Mouse (Mus musculus): ENCODE data around the gene Ganc. TPM values are rescaled to one million over a fixed set of nuclear protein-coding genes. Genes with fewer than 3 reads are reported as not detected.
A peak's percentile ranks its signal among the peaks of the same experiment; 100 is the strongest.

The Ganc gene
- polyA plus RNA-seq, 1 experiment from 2014 or later: 6.8 TPM

DNA sequence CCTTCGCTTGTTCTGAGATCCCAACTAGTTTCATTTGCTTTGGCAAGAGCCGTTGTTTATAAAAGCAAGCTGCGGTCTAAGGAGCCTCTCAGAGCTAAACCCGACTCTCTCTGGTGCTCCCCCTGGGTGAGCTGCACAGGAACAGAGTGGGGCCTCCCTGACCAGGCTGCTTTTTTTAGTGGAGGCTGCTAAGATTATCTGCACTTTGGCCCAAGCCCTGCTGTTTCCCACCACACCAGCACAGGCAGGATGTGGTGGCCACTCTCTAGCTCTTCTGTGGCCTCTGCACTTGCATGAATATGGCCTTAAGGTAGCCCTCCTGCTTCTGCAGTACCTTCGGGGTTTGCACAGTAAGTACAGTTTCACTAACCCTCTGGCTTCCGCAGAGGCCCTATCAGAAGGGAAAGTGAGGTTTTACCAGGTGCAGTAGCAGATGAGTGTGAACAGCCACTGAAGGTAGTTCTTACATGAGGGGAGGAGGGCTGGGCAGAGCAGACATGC is 96.3 kb downstream of the Ganc start:
- ATAC-seq: peak; percentile 69
- no peak for TF ChIP-seq EP300 (IDR thresholded peaks at IDR 0.05; ENCODE audit: low read depth)
- TF ChIP-seq CTCF (IDR thresholded peaks at IDR 0.05; ENCODE audit: low read depth): no peak
- WGBS (ENCODE audit: insufficient replicate concordance): 13% methylated on average over 6 of the region's 6 CpGs
- Histone ChIP-seq H3K4me2 (ENCODE audit: low read depth, low read length) (peak overlapping the region; percentile 15; the same call in 1 of the 2 replicates), H3K4me3 (ENCODE audit: low read depth, low read length) (no peak overlapping the region), H3K9ac (replicated peaks) (peak overlapping the region; percentile 48; the same call in 1 of the 2 replicates), H3K4me1 (ENCODE audit: insufficient read depth) (peaks cover 6% of the 10 kb centered on the region), H3K27me3 (ENCODE audit: insufficient read depth, low read length) (no peaks in the 10 kb centered on the region), H3K36me3 (replicated peaks; ENCODE audit: insufficient read depth, low read length) (0 out of 2 replicates have a peak, but pooled peaks cover 3% of the 10 kb centered on the region), H3K9me3 (ENCODE audit: low read length) (no peaks in the 10 kb centered on the region), H3K27ac (ENCODE audit: low read depth) (peak overlapping the region; percentile 44; the same call in 1 of the 2 replicates)
- DNase-seq: peak; percentile 19

- ATAC-seq: no peak
- Histone ChIP-seq H3K27me3 (ENCODE audit: insufficient read depth, low read length) (no peaks in the 10 kb centered on the region), H3K4me2 (ENCODE audit: low read depth, low read length) (no peak overlapping the region), H3K36me3 (replicated peaks; ENCODE audit: insufficient read depth, low read length) (peaks cover 5% of the 10 kb centered on the region; the same call in 1 of the 2 replicates), H3K9ac (replicated peaks) (no peak overlapping the region), H3K9me3 (ENCODE audit: low read length) (no peaks in the 10 kb centered on the region), H3K4me3 (ENCODE audit: low read depth, low read length) (no peak overlapping the region), H3K27ac (ENCODE audit: low read depth) (no peak overlapping the region), H3K4me1 (ENCODE audit: insufficient read depth) (peaks cover 6% of the 10 kb centered on the region)
- WGBS (ENCODE audit: insufficient replicate concordance): 43% methylated on average over 17 of the region's 17 CpGs
- TF ChIP-seq CTCF (IDR thresholded peaks at IDR 0.05; ENCODE audit: low read depth) (no peak), EP300 (IDR thresholded peaks at IDR 0.05; ENCODE audit: low read depth) (no peak)
- no peak for DNase-seq
Measured at GRCm38 (mm10) chr2:120501136-120501918, 97.6 kb downstream of the Ganc start.

- peaks cover 5% of the 10 kb centered on the region; the same call in 1 of the 2 replicates for H3K36me3 ChIP-seq (replicated peaks; ENCODE audit: insufficient read depth, low read length)
- TF ChIP-seq CTCF (IDR thresholded peaks at IDR 0.05; ENCODE audit: low read depth): no peak
- no peak overlapping the region for H3K4me3 ChIP-seq (ENCODE audit: low read depth, low read length)
- H3K9ac ChIP-seq (replicated peaks): no peak overlapping the region
- peaks cover 6% of the 10 kb centered on the region for H3K4me1 ChIP-seq (ENCODE audit: insufficient read depth)
- no peak overlapping the region for H3K4me2 ChIP-seq (ENCODE audit: low read depth, low read length)
- DNase-seq: no peak
- no peak overlapping the region for H3K27ac ChIP-seq (ENCODE audit: low read depth)
- 59% methylated on average over 13 of the region's 13 CpGs for WGBS (ENCODE audit: insufficient replicate concordance)
- no peak for ATAC-seq
- H3K9me3 ChIP-seq (ENCODE audit: low read length): no peaks in the 10 kb centered on the region
- no peaks in the 10 kb centered on the region for H3K27me3 ChIP-seq (ENCODE audit: insufficient read depth, low read length)
Measured at GRCm38 (mm10) chr2:120501931-120502604, 98.4 kb downstream of the Ganc start.

GRCm38 (mm10) chr2:120502605-120502990 is 98.9 kb downstream of the Ganc start:
- 54% methylated on average over 3 of the region's 3 CpGs for WGBS (ENCODE audit: insufficient replicate concordance)
- H3K9ac ChIP-seq (replicated peaks): no peak overlapping the region

GRCm38 (mm10) chr2:120503094-120503493 is 99.4 kb downstream of the Ganc start:
- Histone ChIP-seq H3K9me3 (ENCODE audit: low read length) (no peaks in the 10 kb centered on the region), H3K27ac (ENCODE audit: low read depth) (no peak overlapping the region), H3K9ac (replicated peaks) (no peak overlapping the region), H3K36me3 (replicated peaks; ENCODE audit: insufficient read depth, low read length) (peaks cover 5% of the 10 kb centered on the region; the same call in 1 of the 2 replicates), H3K4me1 (ENCODE audit: insufficient read depth) (peaks cover 6% of the 10 kb centered on the region), H3K27me3 (ENCODE audit: insufficient read depth, low read length) (no peaks in the 10 kb centered on the region), H3K4me3 (ENCODE audit: low read depth, low read length) (no peak overlapping the region), H3K4me2 (ENCODE audit: low read depth, low read length) (no peak overlapping the region)
- 82% methylated on average over 6 of the region's 6 CpGs for WGBS (ENCODE audit: insufficient replicate concordance)
- TF ChIP-seq EP300 (IDR thresholded peaks at IDR 0.05; ENCODE audit: low read depth): no peak
- no peak for TF ChIP-seq CTCF (IDR thresholded peaks at IDR 0.05; ENCODE audit: low read depth)
- ATAC-seq (no peak), DNase-seq (no peak)

More at GRCm38 (mm10) chr2:120502605-120502990, 98.9 kb downstream of the Ganc start:
- Histone ChIP-seq H3K4me2 (ENCODE audit: low read depth, low read length) (no peak overlapping the region), H3K4me3 (ENCODE audit: low read depth, low read length) (no peak overlapping the region), H3K36me3 (replicated peaks; ENCODE audit: insufficient read depth, low read length) (peaks cover 5% of the 10 kb centered on the region; the same call in 1 of the 2 replicates), H3K27me3 (ENCODE audit: insufficient read depth, low read length) (no peaks in the 10 kb centered on the region), H3K4me1 (ENCODE audit: insufficient read depth) (peaks cover 6% of the 10 kb centered on the region), H3K27ac (ENCODE audit: low read depth) (no peak overlapping the region), H3K9me3 (ENCODE audit: low read length) (no peaks in the 10 kb centered on the region)
- no peak for TF ChIP-seq EP300 (IDR thresholded peaks at IDR 0.05; ENCODE audit: low read depth)
- TF ChIP-seq CTCF (IDR thresholded peaks at IDR 0.05; ENCODE audit: low read depth): no peak
- no peak for ATAC-seq
- DNase-seq: peak; percentile 31

GRCm38 (mm10) chr2:120503992-120504391 is 100.3 kb downstream of the Ganc start:
- Histone ChIP-seq H3K4me2 (ENCODE audit: low read depth, low read length) (no peak overlapping the region), H3K9ac (replicated peaks) (no peak overlapping the region), H3K9me3 (ENCODE audit: low read length) (no peaks in the 10 kb centered on the region), H3K36me3 (replicated peaks; ENCODE audit: insufficient read depth, low read length) (peaks cover 6% of the 10 kb centered on the region; the same call in 1 of the 2 replicates), H3K27ac (ENCODE audit: low read depth) (no peak overlapping the region), H3K27me3 (ENCODE audit: insufficient read depth, low read length) (no peaks in the 10 kb centered on the region), H3K4me3 (ENCODE audit: low read depth, low read length) (no peak overlapping the region), H3K4me1 (ENCODE audit: insufficient read depth) (peaks cover 6% of the 10 kb centered on the region)
- 74% methylated on average over 5 of the region's 5 CpGs for WGBS (ENCODE audit: insufficient replicate concordance)
- ATAC-seq (no peak), DNase-seq (no peak)
- TF ChIP-seq EP300 (IDR thresholded peaks at IDR 0.05; ENCODE audit: low read depth): no peak

Other genes with a start within 250 kb of the Ganc start
- gene Ehd4, start 249.3 kb upstream of the Ganc start, polyA plus RNA-seq (2015; fragmentation: Nextera tagmentation; extraction: Ambion mirVana): 20.8 and 29.2 TPM in 2 replicates
- gene Pla2g4e, start 158.6 kb upstream of the Ganc start, polyA plus RNA-seq (2015; fragmentation: Nextera tagmentation; extraction: Ambion mirVana): not detected in 2 replicates
- gene Pla2g4d, start 114.7 kb upstream of the Ganc start, polyA plus RNA-seq (2015; fragmentation: Nextera tagmentation; extraction: Ambion mirVana): not detected in 2 replicates
- gene Pla2g4f, start 89.7 kb upstream of the Ganc start, polyA plus RNA-seq (2015; fragmentation: Nextera tagmentation; extraction: Ambion mirVana): not detected in 2 replicates
- gene Vps39, start 50.8 kb upstream of the Ganc start, polyA plus RNA-seq (2015; fragmentation: Nextera tagmentation; extraction: Ambion mirVana): 5.6 and 5.9 TPM in 2 replicates
- 2.9 and 3.2 TPM in 2 replicates for gene Tmem87a, start 217 bp downstream of the Ganc start, polyA plus RNA-seq (2015; fragmentation: Nextera tagmentation; extraction: Ambion mirVana)
- gene Capn3, start 52.1 kb downstream of the Ganc start, polyA plus RNA-seq (2015; fragmentation: Nextera tagmentation; extraction: Ambion mirVana): 4.7 and 4.9 TPM in 2 replicates
- gene Zfp106, start 159.9 kb downstream of the Ganc start, polyA plus RNA-seq (2015; fragmentation: Nextera tagmentation; extraction: Ambion mirVana): 14.9 and 18.8 TPM in 2 replicates
- gene Snap23, start 163.8 kb downstream of the Ganc start, polyA plus RNA-seq (2015; fragmentation: Nextera tagmentation; extraction: Ambion mirVana): 17.2 TPM in 2 replicates
- gene Haus2, start 205.5 kb downstream of the Ganc start, polyA plus RNA-seq (2015; fragmentation: Nextera tagmentation; extraction: Ambion mirVana): 7.9 and 9.0 TPM in 2 replicates
- 9.6 and 10.0 TPM in 2 replicates for gene Lrrc57, start 205.6 kb downstream of the Ganc start, polyA plus RNA-seq (2015; fragmentation: Nextera tagmentation; extraction: Ambion mirVana)
- 1.2 and 1.3 TPM in 2 replicates for gene Stard9, start 225.2 kb downstream of the Ganc start, polyA plus RNA-seq (2015; fragmentation: Nextera tagmentation; extraction: Ambion mirVana)